Mouse (Mus musculus): ENCODE data around the gene Csnk2a1. TPM values are rescaled to one million over a fixed set of nuclear protein-coding genes. Genes with fewer than 3 reads are reported as not detected.
"Not testable (repeated sequence)": the region's sequence is repeated elsewhere in the genome, so short reads cannot be mapped to it uniquely, and the experiment has no call there.

The Csnk2a1 gene
- polyA plus RNA-seq, 1 experiment from 2014 or later, result 122 TPM

DNA sequence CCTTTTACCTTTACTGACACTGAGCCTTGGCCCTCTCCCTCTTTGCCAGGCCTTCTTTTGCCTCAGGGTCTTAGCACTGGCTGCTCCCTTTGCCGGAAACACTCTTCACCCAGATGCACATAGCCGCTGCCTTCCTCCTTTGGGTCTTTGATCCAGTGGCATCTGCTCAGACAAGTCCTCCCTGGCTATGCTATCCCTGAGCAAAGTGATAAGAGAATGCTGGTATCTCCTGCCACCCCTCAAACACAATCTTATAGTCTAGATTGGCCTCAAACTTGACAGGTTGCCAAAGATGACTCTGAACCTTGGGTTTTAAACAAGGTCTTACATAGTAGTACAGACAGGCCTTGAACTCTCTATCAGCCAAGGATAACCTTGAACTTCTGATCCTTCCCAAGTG, 32.1 kb upstream of the Csnk2a1 start:
- Histone ChIP-seq H3K27ac (no peak overlapping the region), H3K27me3 (no peaks in the 10 kb centered on the region), H3K9ac (no peak overlapping the region), H3K4me1 (replicated peaks) (peaks cover 7% of the 10 kb centered on the region), H3K9me3 (no peaks in the 10 kb centered on the region), H3K36me3 (no peaks in the 10 kb centered on the region), H3K4me3 (no peak overlapping the region), H3K4me2 (no peak overlapping the region)
- no peak for ATAC-seq (ENCODE audit: low FRiP score)
- WGBS, result 95% methylated on average over 2 of the region's 2 CpGs

DNA sequence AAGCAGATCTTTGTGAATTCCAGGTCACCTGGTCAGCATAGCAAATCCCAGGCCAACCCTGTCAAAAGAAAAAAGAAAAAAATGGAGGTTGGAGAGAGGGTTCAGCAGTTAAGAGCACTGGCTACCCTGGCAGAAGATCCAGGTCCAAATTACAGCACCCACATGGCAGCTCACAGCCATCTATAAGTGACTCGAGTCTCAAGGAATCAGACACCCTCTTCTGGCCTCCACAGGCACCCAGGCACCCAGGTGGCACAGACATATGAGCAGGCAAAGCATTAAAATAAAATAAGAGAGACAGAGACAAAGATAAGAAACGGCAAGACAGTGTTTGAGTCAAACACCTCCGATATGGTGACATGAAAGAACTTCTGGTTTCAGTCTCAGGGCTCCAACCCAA, 29.7 kb upstream of the Csnk2a1 start:
- Histone ChIP-seq H3K4me1 (replicated peaks) (0 out of 2 replicates have a peak, but pooled peaks cover 3% of the 10 kb centered on the region), H3K36me3 (no peaks in the 10 kb centered on the region), H3K9ac (no peak overlapping the region), H3K27me3 (no peaks in the 10 kb centered on the region), H3K4me3 (no peak overlapping the region), H3K4me2 (no peak overlapping the region), H3K27ac (no peak overlapping the region), H3K9me3 (no peaks in the 10 kb centered on the region)
- WGBS, result 55% methylated on average over 3 of the region's 3 CpGs
- ATAC-seq (ENCODE audit: low FRiP score), result peak; percentile 63

DNA sequence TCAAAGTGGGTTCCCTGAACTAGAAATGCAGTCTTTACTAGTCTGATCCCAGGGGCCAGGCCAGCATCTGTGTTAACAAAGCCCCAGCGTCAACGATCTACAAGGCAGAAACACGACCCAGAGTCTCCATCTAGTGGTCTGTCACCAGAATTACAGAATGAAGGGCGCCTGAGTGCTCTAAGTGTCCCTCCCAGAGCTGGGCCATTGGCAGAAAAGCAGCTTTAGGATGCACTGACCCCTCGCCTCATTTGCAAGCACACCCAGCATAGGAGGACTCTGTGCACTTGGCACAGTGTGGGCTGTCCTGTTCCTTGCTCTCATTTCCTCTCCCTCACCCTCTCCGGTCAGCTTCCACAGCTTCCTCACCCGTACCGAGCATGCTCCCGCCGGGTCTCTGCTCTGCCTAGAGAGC, 29.3 kb upstream of the Csnk2a1 start:
- Histone ChIP-seq H3K27ac (no peak overlapping the region), H3K4me3 (no peak overlapping the region), H3K36me3 (no peaks in the 10 kb centered on the region), H3K9me3 (no peaks in the 10 kb centered on the region), H3K4me2 (no peak overlapping the region), H3K4me1 (replicated peaks) (0 out of 2 replicates have a peak, but pooled peaks cover 3% of the 10 kb centered on the region), H3K9ac (no peak overlapping the region), H3K27me3 (no peaks in the 10 kb centered on the region)
- 43% methylated on average over 9 of the region's 10 CpGs for WGBS
- peak; percentile 92 for ATAC-seq (ENCODE audit: low FRiP score)

DNA sequence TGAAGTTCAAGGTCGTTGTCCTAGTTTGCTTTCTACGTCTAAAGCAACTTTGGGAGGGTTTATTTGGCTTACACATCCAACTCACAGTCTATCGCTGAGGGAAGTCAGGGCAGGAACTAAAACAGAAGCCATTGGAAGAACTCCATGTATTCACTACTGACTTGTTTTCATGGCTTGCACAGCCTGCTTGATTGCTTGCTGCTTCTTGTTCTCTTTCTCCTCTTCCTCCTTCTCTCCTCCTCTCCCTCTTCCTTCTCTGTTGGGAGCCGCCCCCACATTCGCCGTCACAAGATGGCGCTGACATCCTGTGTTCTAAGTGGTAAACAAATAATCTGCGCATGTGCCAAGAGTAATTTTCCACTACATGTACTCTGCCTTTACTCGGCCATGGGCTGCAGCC, 20.5 kb upstream of the Csnk2a1 start:
- H3K36me3 ChIP-seq; H3K9ac ChIP-seq; H3K27ac ChIP-seq; ATAC-seq (ENCODE audit: low FRiP score); H3K4me3 ChIP-seq; H3K9me3 ChIP-seq; H3K27me3 ChIP-seq; H3K4me1 ChIP-seq (replicated peaks); H3K4me2 ChIP-seq: not testable (repeated sequence)
- 94% methylated on average over 8 of the region's 9 CpGs for WGBS

DNA sequence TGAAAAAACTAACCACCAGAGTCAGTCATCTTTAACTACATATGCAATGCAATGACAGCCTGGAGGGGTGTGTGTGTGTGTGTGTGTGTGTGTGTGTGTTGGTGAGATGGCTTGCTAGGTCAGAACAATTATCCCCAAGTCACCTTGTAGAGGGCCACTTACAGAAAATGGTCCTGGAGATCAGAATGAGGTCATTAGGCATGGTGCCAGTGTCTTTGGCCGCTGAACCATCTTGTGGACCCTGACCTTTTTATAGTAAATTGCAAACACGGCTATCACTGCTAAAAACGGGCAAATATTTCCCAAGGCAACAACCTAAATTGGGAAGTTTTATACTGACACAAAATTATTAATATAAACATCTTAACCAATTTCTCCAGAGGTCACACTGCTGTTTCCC, 14.8 kb upstream of the Csnk2a1 start:
- 0 out of 2 replicates have a peak, but pooled peaks cover 7% of the 10 kb centered on the region for H3K9me3 ChIP-seq
- H3K9ac ChIP-seq, result no peak overlapping the region
- H3K27ac ChIP-seq, result no peak overlapping the region
- no peaks in the 10 kb centered on the region for H3K27me3 ChIP-seq
- ATAC-seq (ENCODE audit: low FRiP score), result no peak
- no peak overlapping the region for H3K4me2 ChIP-seq
- no peaks in the 10 kb centered on the region for H3K4me1 ChIP-seq (replicated peaks)
- 82% methylated on average over 3 of the region's 3 CpGs for WGBS
- H3K4me3 ChIP-seq, result no peak overlapping the region
- H3K36me3 ChIP-seq, result no peaks in the 10 kb centered on the region

DNA sequence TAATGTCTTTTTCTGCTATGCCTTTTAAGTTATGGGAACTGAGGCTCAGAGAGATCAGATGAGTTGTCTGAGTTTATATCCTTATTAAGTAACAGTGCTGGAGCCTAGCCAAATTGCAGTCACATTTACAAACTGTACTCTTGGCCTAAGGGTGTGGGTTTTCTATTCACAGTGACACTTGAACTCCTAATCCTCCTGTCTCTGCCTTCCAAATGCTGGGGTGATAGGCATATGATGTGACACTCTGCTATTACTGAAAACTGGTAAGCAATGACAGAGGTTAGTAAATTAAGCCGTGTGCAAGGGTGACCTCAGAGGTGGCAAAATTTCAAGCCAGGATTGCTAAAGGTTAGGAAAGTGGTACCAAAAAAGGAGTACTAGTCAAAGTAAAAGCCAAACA, 9.7 kb upstream of the Csnk2a1 start:
- Histone ChIP-seq H3K4me3 (no peak overlapping the region), H3K27ac (no peak overlapping the region), H3K4me2 (no peak overlapping the region), H3K9me3 (0 out of 2 replicates have a peak, but pooled peaks cover 7% of the 10 kb centered on the region), H3K36me3 (no peaks in the 10 kb centered on the region), H3K9ac (no peak overlapping the region), H3K4me1 (replicated peaks) (no peaks in the 10 kb centered on the region), H3K27me3 (no peaks in the 10 kb centered on the region)
- ATAC-seq (ENCODE audit: low FRiP score), result no peak
- 91% methylated on average over 1 of the region's 1 CpGs for WGBS

DNA sequence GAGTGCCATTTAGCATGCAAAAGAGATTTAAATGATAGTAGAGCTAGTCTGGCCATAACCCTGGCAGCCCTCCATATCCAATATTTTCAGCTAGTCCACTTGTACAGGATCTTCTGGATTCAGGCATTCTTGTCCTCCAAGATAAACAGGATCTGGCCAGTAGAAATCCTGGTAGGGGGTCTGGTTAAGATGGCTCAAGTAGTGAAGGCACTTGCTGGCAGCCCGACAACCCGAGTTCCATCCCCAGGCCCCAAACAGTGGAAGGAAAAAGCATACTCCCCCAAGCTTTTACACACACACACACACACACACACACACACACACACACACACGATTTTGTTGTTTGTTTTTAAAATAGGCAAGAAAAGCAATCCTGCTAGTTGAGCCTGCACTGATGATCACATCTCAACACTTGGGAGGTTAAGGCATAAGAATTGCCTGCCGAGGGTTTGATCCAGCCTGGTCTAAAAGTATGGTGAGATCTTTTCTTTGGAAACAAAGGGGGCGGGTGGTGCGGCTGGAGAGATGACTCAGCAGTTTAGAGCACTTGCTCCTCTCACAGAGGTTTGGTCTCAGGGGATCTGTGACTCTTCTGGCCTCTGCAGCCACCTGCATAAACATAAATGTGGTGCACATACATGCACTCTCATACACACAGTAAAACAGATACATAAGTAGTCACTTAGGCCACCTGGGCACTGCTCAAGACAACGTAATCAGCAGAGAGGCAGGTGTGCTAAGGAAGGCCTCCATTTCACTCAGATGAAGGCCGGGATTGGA, 2.9 kb upstream of the Csnk2a1 start:
- ATAC-seq (ENCODE audit: low FRiP score), result no peak
- 0 out of 2 replicates have a peak overlapping the region, but pooled peaks have one; percentile 4 for H3K9ac ChIP-seq
- WGBS, result 63% methylated on average over 8 of the region's 8 CpGs
- no peaks in the 10 kb centered on the region for H3K9me3 ChIP-seq
- H3K27ac ChIP-seq, result no peak overlapping the region
- H3K4me2 ChIP-seq, result no peak overlapping the region
- peaks cover 20% of the 10 kb centered on the region for H3K4me1 ChIP-seq (replicated peaks)
- no peaks in the 10 kb centered on the region for H3K27me3 ChIP-seq
- no peak overlapping the region for H3K4me3 ChIP-seq
- H3K36me3 ChIP-seq, result no peaks in the 10 kb centered on the region

DNA sequence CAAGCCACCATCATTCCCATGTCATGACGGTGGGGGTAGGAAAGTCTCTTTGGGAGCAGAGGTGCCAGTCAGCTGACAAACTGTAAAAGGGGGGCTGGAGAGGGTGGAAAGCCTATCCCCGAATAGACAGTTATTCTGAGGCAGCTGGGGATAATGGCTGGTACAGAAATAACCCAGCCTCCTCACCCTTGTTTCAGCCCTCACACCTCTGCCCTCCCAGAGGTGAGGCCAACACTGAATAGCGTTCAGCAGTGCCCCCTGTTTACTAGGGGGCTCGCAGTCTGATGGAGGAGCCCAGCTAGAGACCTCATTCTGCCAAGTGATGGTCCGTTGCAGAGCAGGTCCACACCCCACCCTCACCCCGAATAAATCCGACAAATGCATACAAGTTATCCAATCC, 1.1 kb upstream of the Csnk2a1 start:
- 81% methylated on average over 7 of the region's 7 CpGs for WGBS
- no peak overlapping the region for H3K27ac ChIP-seq
- H3K9ac ChIP-seq, result peak overlapping the region; percentile 51; the same call in 1 of the 2 replicates
- no peaks in the 10 kb centered on the region for H3K9me3 ChIP-seq
- H3K4me1 ChIP-seq (replicated peaks), result peaks cover 26% of the 10 kb centered on the region
- no peak overlapping the region for H3K4me3 ChIP-seq
- no peak for ATAC-seq (ENCODE audit: low FRiP score)
- H3K36me3 ChIP-seq, result no peaks in the 10 kb centered on the region
- H3K27me3 ChIP-seq, result no peaks in the 10 kb centered on the region
- peak overlapping the region; percentile 44; the same call in 1 of the 2 replicates for H3K4me2 ChIP-seq

DNA sequence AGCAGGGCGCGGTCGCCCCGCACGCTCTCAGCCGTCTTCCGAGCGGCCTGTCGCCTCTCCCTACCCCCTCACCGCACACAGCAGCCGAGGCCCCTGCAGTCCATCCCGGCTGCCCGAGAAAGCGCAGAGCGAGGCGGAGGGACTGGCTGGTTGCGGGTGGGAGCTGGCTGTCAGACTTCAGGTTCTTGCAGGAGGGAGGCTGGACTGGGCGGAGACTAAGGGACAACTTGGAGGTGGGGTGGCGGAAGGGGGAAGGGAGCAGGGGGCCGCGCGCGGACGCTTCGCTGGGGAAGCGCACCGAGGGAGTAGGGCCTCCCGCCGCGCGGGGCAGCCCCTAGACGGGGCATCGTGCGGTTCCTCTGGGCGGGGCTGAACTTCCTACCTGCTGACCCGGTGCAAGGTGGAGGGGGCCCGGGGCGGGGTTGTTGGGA, 427 bp downstream of the Csnk2a1 start:
- Histone ChIP-seq H3K4me2 (peak overlapping the region; percentile 75), H3K27ac (peak overlapping the region; percentile 98), H3K9ac (peak overlapping the region; percentile 95), H3K9me3 (no peaks in the 10 kb centered on the region), H3K4me1 (replicated peaks) (peaks cover 26% of the 10 kb centered on the region), H3K4me3 (peak overlapping the region; percentile 95), H3K27me3 (no peaks in the 10 kb centered on the region), H3K36me3 (no peaks in the 10 kb centered on the region)
- under 1% methylated on average over 36 of the region's 38 CpGs for WGBS
- ATAC-seq (ENCODE audit: low FRiP score), result peak; percentile 83

DNA sequence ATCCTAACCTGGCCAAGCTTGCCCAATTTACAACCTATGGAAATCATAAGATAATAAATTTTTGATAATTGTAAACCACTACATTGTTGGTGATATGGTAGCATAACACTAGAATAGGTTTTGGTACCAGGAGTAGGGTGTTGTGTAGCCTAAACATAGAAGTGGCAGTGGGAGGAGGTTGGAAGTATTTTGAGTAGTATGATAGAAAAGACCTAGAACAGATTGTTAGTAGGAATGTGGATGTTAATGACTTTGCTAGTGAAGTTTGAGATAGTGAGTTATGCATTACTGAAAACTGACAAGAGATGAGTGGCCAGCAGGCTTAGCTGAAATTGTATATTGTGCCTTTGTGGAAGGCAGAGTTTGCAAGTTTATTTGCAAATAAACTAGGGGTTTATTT, 3.4 kb downstream of the Csnk2a1 start:
- no peaks in the 10 kb centered on the region for H3K36me3 ChIP-seq
- no peaks in the 10 kb centered on the region for H3K9me3 ChIP-seq
- ATAC-seq (ENCODE audit: low FRiP score), result no peak
- H3K4me1 ChIP-seq (replicated peaks), result peaks cover 29% of the 10 kb centered on the region
- no peaks in the 10 kb centered on the region for H3K27me3 ChIP-seq
- H3K27ac ChIP-seq, result no peak overlapping the region
- no peak overlapping the region for H3K9ac ChIP-seq
- no peak overlapping the region for H3K4me2 ChIP-seq
- H3K4me3 ChIP-seq, result no peak overlapping the region

DNA sequence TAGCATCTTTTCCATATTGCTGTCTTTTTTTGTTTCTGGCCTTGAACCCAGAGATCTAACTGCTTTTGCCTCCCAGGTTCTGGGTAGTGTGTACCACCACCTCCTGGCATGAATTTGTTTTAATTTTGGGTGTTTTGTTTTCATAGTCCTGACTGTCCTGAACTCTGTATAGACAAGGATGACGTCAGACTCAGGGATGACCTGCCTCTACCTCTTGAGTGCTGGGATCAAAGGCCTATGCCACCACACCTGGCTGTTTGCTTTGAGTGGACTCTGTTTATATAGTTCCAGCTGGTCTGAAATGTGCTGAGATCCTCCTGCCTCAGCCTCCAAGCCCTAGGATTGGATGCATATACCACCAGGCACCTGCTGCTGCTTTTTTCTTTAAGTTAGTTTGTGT, 11.3 kb downstream of the Csnk2a1 start:
- Histone ChIP-seq H3K4me2 (no peak overlapping the region), H3K4me3 (no peak overlapping the region), H3K9me3 (no peaks in the 10 kb centered on the region), H3K4me1 (replicated peaks) (peaks cover under 1% of the 10 kb centered on the region; the same call in 1 of the 2 replicates), H3K36me3 (peaks cover 26% of the 10 kb centered on the region), H3K9ac (no peak overlapping the region), H3K27ac (no peak overlapping the region), H3K27me3 (no peaks in the 10 kb centered on the region)
- 93% methylated on average over 1 of the region's 1 CpGs for WGBS
- ATAC-seq (ENCODE audit: low FRiP score), result no peak

DNA sequence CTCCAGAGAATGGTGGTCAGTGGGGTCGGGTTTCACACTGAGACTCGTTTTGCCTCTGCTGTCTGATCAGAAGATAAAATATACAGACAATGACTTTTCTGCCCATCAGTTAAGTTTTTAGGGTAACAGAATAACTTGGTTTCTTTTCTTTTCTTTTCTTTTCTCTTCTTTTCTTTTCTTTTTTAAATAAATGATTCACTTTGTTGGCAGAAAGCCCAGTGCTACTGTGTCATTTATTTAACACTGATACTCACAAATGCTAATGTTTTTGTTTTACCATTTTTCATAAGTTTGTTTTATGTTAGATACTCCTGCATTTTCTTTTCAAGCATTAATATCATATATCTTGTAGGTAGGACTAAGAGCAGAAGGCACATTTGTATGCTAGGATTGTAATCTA, 13.9 kb downstream of the Csnk2a1 start:
- H3K9me3 ChIP-seq, result no peaks in the 10 kb centered on the region
- WGBS, result 64% methylated on average over 2 of the region's 2 CpGs
- no peaks in the 10 kb centered on the region for H3K4me1 ChIP-seq (replicated peaks)
- no peak overlapping the region for H3K9ac ChIP-seq
- H3K4me3 ChIP-seq, result no peak overlapping the region
- no peaks in the 10 kb centered on the region for H3K27me3 ChIP-seq
- H3K4me2 ChIP-seq, result no peak overlapping the region
- ATAC-seq (ENCODE audit: low FRiP score), result no peak
- peaks cover 26% of the 10 kb centered on the region for H3K36me3 ChIP-seq
- H3K27ac ChIP-seq, result no peak overlapping the region

DNA sequence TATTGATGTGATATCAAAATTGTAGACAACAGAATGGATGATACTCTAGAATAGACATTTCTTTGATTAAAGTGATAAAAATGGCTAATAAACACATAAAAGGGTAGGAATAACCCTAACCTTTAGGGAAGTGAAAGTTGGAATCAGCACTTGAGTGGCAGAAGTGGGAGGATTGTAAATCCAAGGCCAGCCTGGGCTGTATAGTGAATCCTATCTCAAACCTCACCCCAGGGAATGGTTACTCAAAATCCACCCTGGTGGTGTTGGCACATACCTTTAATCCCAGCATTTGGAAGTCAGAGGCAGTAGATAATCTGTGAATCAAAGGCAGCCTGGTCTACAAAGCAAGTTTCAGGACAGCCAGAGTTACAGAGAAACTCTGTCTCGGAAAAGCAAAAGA, 20.6 kb downstream of the Csnk2a1 start:
- Histone ChIP-seq H3K9me3 (no peaks in the 10 kb centered on the region), H3K27me3 (no peaks in the 10 kb centered on the region), H3K4me2 (no peak overlapping the region), H3K9ac (no peak overlapping the region), H3K27ac (no peak overlapping the region), H3K4me1 (replicated peaks) (no peaks in the 10 kb centered on the region), H3K4me3 (no peak overlapping the region), H3K36me3 (peaks cover 16% of the 10 kb centered on the region)
- ATAC-seq (ENCODE audit: low FRiP score), result no peak
- WGBS, result 88% methylated on average over 1 of the region's 1 CpGs
